Mouse (Mus musculus) regulatory T cell (primary cell): ENCODE results near the gene Mpc2.

Experiments
- in situ Hi-C: fragments of 300-600 bp; cut with MboI, MseI; formaldehyde crosslinking; loops from one replicate; pipeline ENCODE4 v1.15.1; 2025; ENCODE audit warnings: high pct_unique_total_duplicates

Gene Mpc2

DNA sequence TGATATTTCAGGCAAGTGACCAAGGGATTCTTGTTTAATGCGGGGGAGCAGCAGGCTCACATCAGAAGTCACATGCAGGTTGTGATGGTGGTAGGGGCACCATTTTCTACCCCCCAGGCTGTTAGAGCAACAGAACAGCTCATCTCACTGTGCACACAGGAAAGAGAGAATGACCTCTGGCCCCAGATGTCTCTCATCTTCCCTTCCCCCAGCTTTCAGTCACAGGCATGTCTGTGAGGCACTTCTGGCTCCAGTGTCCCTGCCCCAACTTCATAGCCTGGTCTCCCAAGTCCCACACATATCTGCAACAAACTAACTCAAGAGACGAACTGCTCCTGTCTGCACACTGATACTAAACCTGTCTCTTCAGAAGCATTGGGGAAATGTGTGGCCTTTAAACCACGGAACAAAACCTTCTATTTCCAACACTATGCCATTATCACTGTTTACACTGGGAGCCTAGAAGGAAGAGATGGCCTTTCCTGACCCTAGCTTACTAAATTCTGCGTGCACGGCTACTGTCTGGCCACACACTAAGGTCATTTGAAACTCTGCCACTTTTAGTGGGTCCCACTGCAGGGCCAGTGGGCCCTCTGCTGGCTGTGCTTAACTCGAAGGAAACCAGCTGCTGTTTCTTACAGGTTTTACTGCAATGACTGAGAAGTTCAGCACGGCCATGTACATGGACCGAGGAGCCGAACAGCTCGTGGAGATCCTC, 43.0 kb downstream of the Mpc2 start:
- in situ Hi-C loops: no loop called here

DNA sequence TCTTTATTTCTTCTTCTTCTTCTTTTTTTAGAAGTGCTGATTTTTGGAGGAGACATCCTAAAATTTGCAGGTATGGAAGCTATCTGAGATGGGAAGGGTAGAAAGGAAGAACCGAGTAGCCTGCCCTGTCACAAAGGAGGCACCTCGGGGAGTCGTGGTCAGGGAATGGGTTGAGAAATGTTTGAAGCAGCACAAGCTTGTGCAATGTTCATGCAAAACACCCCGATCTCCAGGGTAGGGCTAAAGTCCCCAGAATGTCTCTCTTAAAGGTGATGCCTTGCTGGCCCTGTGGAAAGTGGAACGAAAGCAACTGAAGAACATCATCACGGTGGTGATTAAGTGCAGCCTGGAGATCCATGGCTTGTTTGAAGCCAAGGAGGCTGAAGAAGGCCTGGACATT, 45.9 kb downstream of the Mpc2 start:
- in situ Hi-C loops: no loop called here

DNA sequence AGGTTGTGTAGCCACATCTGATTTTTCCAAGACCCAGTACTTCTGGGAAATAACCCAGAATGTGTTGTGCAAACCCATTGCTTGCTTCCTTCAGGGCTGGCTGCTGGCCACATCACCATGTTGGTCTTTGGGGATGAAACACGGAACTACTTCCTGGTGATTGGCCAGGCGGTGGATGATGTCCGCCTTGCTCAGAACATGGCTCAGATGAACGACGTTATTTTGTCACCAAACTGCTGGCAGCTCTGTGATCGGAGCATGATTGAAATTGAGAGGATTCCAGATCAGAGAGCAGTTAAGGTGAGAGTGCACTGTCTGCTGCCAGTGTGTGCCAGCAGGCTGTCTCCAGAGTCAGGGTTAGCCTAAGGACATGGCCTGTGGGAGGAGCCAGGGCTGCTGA, 49.7 kb downstream of the Mpc2 start:
- in situ Hi-C loops: no loop called here

DNA sequence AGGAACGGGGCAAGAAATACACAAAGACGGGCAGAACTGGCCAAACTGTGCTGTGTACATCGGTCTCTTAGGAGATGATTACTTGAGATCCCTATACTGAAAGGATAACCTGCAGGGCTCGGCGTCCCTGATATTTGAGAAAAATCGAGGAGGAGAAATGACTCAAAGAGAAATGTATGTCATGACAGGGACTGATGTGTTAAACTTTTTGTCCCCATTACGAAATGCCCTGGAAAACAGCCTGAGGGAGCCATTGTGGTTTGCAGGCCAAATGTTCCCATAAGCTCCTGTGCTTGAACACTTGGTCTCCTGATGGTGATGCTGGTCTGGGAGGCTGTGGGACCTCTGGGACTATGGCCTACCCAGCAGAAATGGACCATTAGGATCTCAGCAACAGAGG, 60.3 kb downstream of the Mpc2 start:
- in situ Hi-C loops: no loop called here
